Comparison of ENCODE assay signal across 24 mouse cellular contexts in the genomic region with DNA sequence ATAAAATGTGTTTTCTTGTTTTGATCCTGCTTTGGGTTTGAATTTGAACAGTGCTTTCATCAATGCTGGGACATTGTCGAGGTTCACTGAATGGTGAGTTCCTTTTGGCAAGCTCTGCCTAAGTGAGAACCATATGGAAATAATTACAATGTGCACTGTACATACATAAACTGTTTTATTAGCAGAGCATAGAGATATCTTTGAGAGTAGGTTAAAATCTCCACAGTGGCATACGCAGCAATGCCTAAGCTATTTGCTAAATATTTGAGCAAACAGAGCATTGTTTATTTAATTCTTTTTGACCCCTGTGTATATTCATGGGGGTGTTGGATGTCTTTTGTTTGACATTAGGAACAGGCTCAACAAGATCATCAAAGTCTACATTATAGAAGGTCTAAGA.
"Had no signal": no experiment of that assay in that cellular context is flagged by ENCODE, and none has a peak within 500 bp of the region (broad histone marks: within the 10 kb centered on the region; RNA-seq: fewer than 3 reads in every experiment).

No protein-coding gene starts in this region.

- H3K27ac ChIP-seq: gastrocnemius, adult 2 months; heart, embryonic 10.5 days; hindbrain, embryonic 10.5 days; hindbrain, embryonic 12.5 days; hindbrain, embryonic 14.5 days; intestine, embryonic 15.5 days; layer of hippocampus, adult 2 months; left cerebral cortex, adult 2 months; limb, embryonic 13.5 days had no signal

- DNase-seq: gastrocnemius, adult 2 months; gastrocnemius, postnatal 10 days; gastrocnemius, postnatal 25 days; heart, adult 18-20 months; heart, postnatal 10 days; heart, postnatal 4 days; kidney, adult 18-20 months; kidney, adult 8-10 months; kidney, postnatal 10 days; kidney, postnatal 25 days; kidney, postnatal 4 days; liver had no signal

- H3K27me3 ChIP-seq: heart, embryonic 12.5 days; hindbrain, embryonic 12.5 days; intestine, embryonic 15.5 days; limb, embryonic 13.5 days had no signal

- H3K36me3 ChIP-seq: heart, embryonic 10.5 days; heart, embryonic 12.5 days; hindbrain, embryonic 10.5 days; hindbrain, embryonic 12.5 days; intestine, embryonic 15.5 days; limb, embryonic 13.5 days had no signal

- H3K9ac ChIP-seq: heart, embryonic 12.5 days; hindbrain, embryonic 12.5 days; hindbrain, embryonic 14.5 days; intestine, embryonic 15.5 days; limb, embryonic 13.5 days had no signal

- H3K4me2 ChIP-seq: heart, embryonic 12.5 days; hindbrain, embryonic 12.5 days; hindbrain, embryonic 14.5 days; intestine, embryonic 15.5 days; limb, embryonic 13.5 days had no signal

- ATAC-seq: hindbrain, embryonic 16.5 days; inflammation-experienced regulatory T-cells, adult 6 months; intestine, embryonic 15.5 days; intestine, postnatal 0 days had no signal

- H3K9me3 ChIP-seq: heart, embryonic 10.5 days; heart, embryonic 12.5 days; hindbrain, embryonic 10.5 days; hindbrain, embryonic 12.5 days; intestine, embryonic 15.5 days; limb, embryonic 13.5 days had no signal

- H3K4me3 ChIP-seq: gastrocnemius, adult 2 months; heart, embryonic 10.5 days; heart, embryonic 12.5 days; hindbrain, embryonic 10.5 days; hindbrain, embryonic 12.5 days; intestine, embryonic 15.5 days; layer of hippocampus, adult 2 months; left cerebral cortex, adult 2 months; limb, embryonic 13.5 days had no signal

- H3K4me1 ChIP-seq: heart, embryonic 10.5 days; heart, embryonic 12.5 days; hindbrain, embryonic 10.5 days; hindbrain, embryonic 12.5 days; intestine, embryonic 15.5 days had no signal
